Mouse (Mus musculus) neural tube, embryonic 12.5 days (tissue): Measurements from ENCODE around the gene Sult3a2. TPM values are rescaled to one million over a fixed set of nuclear protein-coding genes. Genes with fewer than 3 reads are reported as not detected.
"Not testable (repeated sequence)": the region's sequence is repeated elsewhere in the genome, so short reads cannot be mapped to it uniquely, and the experiment has no call there.

Experiments
- ATAC-seq: fragments of 200-750 bp; cut with Nextera tagmentation; 2 replicates; pipeline ENCODE4 v1.8.0; 2017; ENCODE audit warnings: low read depth, mild to moderate bottlenecking, moderate TSS enrichment, moderate library complexity; ENCODE audit not compliant: low FRiP score
- H3K27ac ChIP-seq: fragments of 300-500 bp; sonication (generic); 2 replicates; pipeline ENCODE4 v1.5.1; 2016
- H3K27me3 ChIP-seq: fragments of 300-500 bp; sonication (generic); replicated peaks from 2 replicates; pipeline ENCODE4 v1.6.1; 2016; ENCODE audit warnings: mild to moderate bottlenecking
- H3K36me3 ChIP-seq: fragments of 300-500 bp; sonication (generic); 2 replicates; pipeline ENCODE4 v1.6.1; 2016; ENCODE audit warnings: mild to moderate bottlenecking
- H3K4me1 ChIP-seq: fragments of 300-500 bp; sonication (generic); 2 replicates; pipeline ENCODE4 v1.6.1; 2016
- H3K4me2 ChIP-seq: fragments of 300-500 bp; sonication (generic); replicated peaks from 2 replicates; pipeline ENCODE4 v1.6.1; 2016; ENCODE audit warnings: mild to moderate bottlenecking
- H3K4me3 ChIP-seq: fragments of 300-500 bp; sonication (generic); 2 replicates; pipeline ENCODE4 v1.5.1; 2016
- H3K9ac ChIP-seq: fragments of 300-500 bp; sonication (generic); 2 replicates; pipeline ENCODE4 v1.6.1; 2016; ENCODE audit warnings: mild to moderate bottlenecking
- H3K9me3 ChIP-seq: fragments of 300-500 bp; sonication (generic); 2 replicates; pipeline ENCODE4 v1.6.1; 2016; ENCODE audit warnings: mild to moderate bottlenecking
- WGBS: fragments of 180-500 bp; shearing (Covaris S2); methylation state at CpG from one replicate; pipeline ENCODE4 v1.1.7; 2016; 5-methylcytosine and 5-hydroxymethylcytosine counted together
- polyA plus RNA-seq: library from polyadenylated mRNA; unstranded; fragments of >200 nt; fragmentation: Nextera tagmentation; extraction: Ambion mirVana; gene quantifications from 2 replicates; pipeline ENCODE4 v1.2.1, GENCODE M21; 2016

Sult3a2 gene
- not detected in 2 replicates for polyA plus RNA-seq

DNA sequence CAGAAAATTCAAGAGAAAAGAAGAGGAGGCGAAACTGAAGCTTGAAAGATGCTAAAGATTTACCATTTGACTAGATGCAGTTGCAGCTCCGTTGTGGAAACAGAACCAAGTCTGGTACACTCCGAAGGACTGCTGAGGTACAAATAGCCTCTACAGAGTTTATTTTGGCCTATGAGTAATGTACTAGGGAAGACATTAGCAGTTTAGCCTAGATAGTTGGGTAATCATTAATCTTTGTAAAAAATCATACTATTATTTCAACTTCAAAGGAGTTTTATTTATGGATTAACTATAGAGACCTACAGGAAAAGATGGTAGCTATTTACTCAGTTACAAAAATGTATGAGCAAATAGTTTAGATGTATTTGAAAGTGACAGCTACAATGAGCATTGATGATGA is at the start of gene Sult3a2:
TSS of gene Sult3a2 (minus strand) at position 101 of the 400 bp plus-strand sequence.
- no peaks in the 10 kb centered on the region for H3K9me3 ChIP-seq
- no peak within 1 kb of the TSS for H3K4me3 ChIP-seq
- WGBS: 93% methylated on average over 3 of the region's 3 CpGs
- no peak within 1 kb of the TSS for H3K9ac ChIP-seq
- no peaks in the 10 kb centered on the region for H3K36me3 ChIP-seq
- H3K27ac ChIP-seq: no peak within 1 kb of the TSS
- H3K4me2 ChIP-seq: no peak within 1 kb of the TSS
- no peak for ATAC-seq
- no peaks in the 10 kb centered on the region for H3K27me3 ChIP-seq
- H3K4me1 ChIP-seq: no peaks in the 10 kb centered on the region

- no peak overlapping the region for H3K9ac ChIP-seq
- WGBS: 96% methylated on average over 3 of the region's 3 CpGs
- ATAC-seq: no peak
Measured at GRCm38 (mm10) chr10:33820892-33821291, 34.4 kb upstream of the Sult3a2 start.

GRCm38 (mm10) chr10:33816923-33817322 is 30.4 kb upstream of the Sult3a2 start:
- H3K36me3 ChIP-seq: no peaks in the 10 kb centered on the region
- H3K27me3 ChIP-seq: no peaks in the 10 kb centered on the region
- no peaks in the 10 kb centered on the region for H3K9me3 ChIP-seq
- no peak overlapping the region for H3K4me2 ChIP-seq
- no peaks in the 10 kb centered on the region for H3K4me1 ChIP-seq
- H3K27ac ChIP-seq: no peak overlapping the region
- no peak overlapping the region for H3K9ac ChIP-seq
- H3K4me3 ChIP-seq: no peak overlapping the region
- ATAC-seq: no peak
- 85% methylated on average over 1 of the region's 1 CpGs for WGBS

More at GRCm38 (mm10) chr10:33820892-33821291, 34.4 kb upstream of the Sult3a2 start:
- Histone ChIP-seq H3K4me2 (no peak overlapping the region), H3K36me3 (no peaks in the 10 kb centered on the region), H3K27ac (no peak overlapping the region), H3K4me3 (no peak overlapping the region), H3K27me3 (no peaks in the 10 kb centered on the region), H3K4me1 (no peaks in the 10 kb centered on the region), H3K9me3 (no peaks in the 10 kb centered on the region)

DNA sequence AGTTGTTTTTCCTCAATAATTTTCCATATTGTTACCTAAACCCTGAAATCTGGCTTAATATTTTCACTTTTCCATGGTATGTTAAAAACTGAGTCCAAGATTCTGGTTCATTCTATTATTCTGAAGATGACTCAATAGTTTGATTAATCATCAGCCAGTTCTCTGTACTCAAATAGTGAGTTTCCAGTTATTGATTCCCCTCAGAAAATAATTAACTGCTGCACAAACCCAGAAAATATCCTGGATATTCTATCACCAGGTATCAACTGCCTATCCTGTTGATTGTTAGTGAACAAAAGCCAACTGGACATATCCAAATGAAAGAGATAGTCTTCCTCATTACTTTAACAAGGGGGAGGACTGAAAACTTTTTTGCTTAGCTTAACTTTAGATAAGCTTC is 27.8 kb upstream of the Sult3a2 start:
- H3K4me2 ChIP-seq: no peak overlapping the region
- H3K9me3 ChIP-seq: no peaks in the 10 kb centered on the region
- no peak for ATAC-seq
- no peak overlapping the region for H3K4me3 ChIP-seq
- H3K36me3 ChIP-seq: no peaks in the 10 kb centered on the region
- no peaks in the 10 kb centered on the region for H3K27me3 ChIP-seq
- H3K27ac ChIP-seq: no peak overlapping the region
- no peaks in the 10 kb centered on the region for H3K4me1 ChIP-seq
- H3K9ac ChIP-seq: no peak overlapping the region

- Histone ChIP-seq H3K9ac (no peak overlapping the region), H3K4me2 (no peak overlapping the region), H3K36me3 (no peaks in the 10 kb centered on the region), H3K4me3 (no peak overlapping the region), H3K27me3 (no peaks in the 10 kb centered on the region), H3K27ac (no peak overlapping the region), H3K9me3 (no peaks in the 10 kb centered on the region), H3K4me1 (no peaks in the 10 kb centered on the region)
- 36% methylated on average over 1 of the region's 1 CpGs for WGBS
- no peak for ATAC-seq
Measured at GRCm38 (mm10) chr10:33811807-33812206, 25.3 kb upstream of the Sult3a2 start.

DNA sequence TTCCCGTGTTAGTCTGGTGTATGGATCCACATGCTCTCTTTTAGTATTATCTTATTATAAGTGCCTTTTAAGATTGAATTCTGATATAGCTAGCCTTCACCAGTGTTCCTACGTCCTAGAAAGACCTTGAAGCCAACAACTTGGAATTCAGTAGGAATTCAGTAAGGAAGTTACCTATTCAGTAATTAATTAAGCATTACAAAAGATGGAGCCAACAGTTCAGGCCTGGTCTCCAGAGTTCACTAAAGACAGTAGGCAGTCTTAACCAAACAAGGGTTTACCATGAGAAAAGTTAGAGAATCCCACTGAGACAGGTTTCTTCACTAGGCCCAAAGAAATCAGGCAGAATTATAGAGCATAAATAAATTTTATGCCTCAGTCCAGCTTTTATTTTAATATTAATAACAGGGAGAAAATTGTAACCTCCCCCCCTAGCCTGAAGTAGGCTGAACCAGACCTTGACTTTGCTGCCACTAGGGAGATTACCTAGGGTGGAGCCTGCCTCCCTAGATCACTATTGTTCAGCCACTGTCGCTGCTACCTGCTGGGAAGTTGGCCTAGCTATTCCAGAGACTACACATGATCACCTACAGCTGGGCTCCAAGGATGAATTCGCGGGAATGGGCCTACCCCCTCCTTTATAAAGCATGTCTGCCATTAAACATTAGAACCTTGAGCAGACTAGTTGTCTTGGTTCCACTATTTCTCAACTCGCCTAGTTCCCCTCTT is 10.9 kb upstream of the Sult3a2 start:
- not testable (repeated sequence) for H3K4me2 ChIP-seq, ATAC-seq, H3K27me3 ChIP-seq, H3K9ac ChIP-seq, H3K9me3 ChIP-seq, H3K27ac ChIP-seq, H3K36me3 ChIP-seq, H3K4me3 ChIP-seq, H3K4me1 ChIP-seq
- 86% methylated on average over 6 of the region's 6 CpGs for WGBS

DNA sequence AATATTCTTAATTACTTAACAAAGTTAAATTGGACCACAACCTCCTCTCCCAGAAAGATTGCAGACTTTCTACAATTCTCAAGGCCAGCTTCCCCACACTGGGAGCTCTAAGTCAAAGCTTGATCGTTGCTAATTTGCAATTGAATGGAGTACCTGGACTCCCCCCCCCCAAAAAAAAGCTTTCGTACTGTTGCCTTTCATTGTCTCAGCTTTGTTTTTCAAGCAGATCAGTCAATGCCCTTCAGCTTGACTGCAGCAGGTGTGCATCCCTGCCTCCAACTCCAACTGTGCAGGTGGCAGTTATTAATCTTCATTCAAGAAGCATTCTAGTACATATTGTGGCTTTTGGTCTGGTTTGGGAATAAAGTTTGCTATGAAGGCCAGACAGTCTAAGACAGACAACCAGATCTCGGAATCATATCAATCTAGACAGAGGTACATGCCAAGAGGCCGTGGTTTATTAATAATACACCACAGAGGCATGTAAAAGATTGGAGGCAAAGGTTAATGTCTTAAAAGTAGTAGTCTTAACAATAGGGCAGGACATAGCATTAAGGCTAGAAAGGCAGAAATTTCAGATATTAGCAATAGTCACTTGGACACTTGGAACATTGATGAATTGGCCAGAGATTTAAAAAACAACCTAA is 9.9 kb upstream of the Sult3a2 start:
- not testable (repeated sequence) for H3K36me3 ChIP-seq, H3K9ac ChIP-seq, H3K4me2 ChIP-seq, ATAC-seq, H3K27me3 ChIP-seq, H3K4me3 ChIP-seq, H3K4me1 ChIP-seq, H3K9me3 ChIP-seq, H3K27ac ChIP-seq
- 89% methylated on average over 4 of the region's 4 CpGs for WGBS

DNA sequence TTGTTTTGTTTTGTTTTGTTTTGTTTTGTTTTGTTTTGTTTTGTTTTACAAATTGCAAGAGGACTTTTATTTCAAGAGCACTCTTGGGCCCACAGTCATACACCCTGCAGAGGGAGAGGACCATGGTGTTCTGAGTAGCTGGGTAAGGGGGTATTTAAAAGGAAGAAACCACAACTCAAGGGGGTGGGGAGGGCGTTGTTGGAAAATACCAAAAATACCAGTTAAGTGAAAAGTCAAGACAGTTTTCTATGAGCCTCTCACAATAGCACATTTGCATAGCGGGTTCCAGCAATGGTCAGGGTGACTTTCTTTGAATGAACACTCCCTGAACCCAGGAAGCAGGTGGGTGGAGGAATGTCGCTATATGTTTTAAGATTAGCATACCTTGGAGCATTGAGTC is 5.7 kb upstream of the Sult3a2 start:
- not testable (repeated sequence) for H3K4me1 ChIP-seq, H3K9me3 ChIP-seq, H3K27ac ChIP-seq, H3K4me3 ChIP-seq, ATAC-seq, H3K9ac ChIP-seq, H3K36me3 ChIP-seq, H3K4me2 ChIP-seq, H3K27me3 ChIP-seq
- WGBS: 89% methylated on average over 3 of the region's 3 CpGs

DNA sequence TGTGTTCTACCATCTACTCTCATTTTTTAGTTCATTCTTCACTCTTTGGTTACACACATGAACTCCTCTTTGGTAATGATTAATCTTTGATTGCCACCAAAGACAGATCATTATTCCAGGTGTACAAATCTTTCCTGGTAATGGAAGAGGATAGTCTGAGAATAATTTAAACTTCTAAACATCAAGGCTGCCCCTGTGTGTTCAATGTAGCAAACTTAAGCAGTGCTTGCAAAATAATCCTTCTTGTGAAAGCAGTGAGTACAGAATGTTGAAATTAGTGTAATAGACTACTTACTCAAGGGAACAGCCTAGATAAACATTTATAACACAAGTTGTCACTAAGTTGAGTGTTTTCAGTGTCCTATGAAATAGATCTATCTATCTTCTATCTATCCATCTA is 1.0 kb upstream of the Sult3a2 start:
- Histone ChIP-seq H3K4me1 (no peaks in the 10 kb centered on the region), H3K27me3 (no peaks in the 10 kb centered on the region), H3K9me3 (no peaks in the 10 kb centered on the region), H3K36me3 (no peaks in the 10 kb centered on the region), H3K4me3 (no peak overlapping the region), H3K27ac (no peak overlapping the region), H3K9ac (no peak overlapping the region), H3K4me2 (no peak overlapping the region)
- no peak for ATAC-seq

- H3K9me3 ChIP-seq, H3K27me3 ChIP-seq, H3K4me2 ChIP-seq, H3K4me3 ChIP-seq, H3K27ac ChIP-seq, H3K9ac ChIP-seq, H3K4me1 ChIP-seq, ATAC-seq, H3K36me3 ChIP-seq: not testable (repeated sequence)
- 93% methylated on average over 7 of the region's 7 CpGs for WGBS
Measured at GRCm38 (mm10) chr10:33735251-33735650, 51.3 kb downstream of the Sult3a2 start.

DNA sequence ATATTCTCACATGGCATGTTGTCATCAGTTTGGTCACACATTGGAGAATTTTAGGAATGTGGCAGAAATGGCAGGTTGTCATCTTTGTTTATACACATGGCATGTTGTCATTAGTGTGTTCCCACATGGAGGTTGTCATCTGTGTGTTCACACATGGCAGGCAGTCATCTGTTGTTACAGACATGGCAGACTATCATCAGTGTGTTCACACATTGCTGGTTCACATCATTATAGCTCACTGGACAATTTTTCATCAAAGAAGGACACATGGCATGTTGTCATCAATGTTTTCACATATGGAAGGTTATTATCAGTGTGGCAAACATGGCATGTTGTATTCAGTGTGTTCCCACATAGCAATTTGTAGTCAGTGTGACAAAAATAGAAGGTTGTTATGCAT is 53.3 kb downstream of the Sult3a2 start:
- no peaks in the 10 kb centered on the region for H3K36me3 ChIP-seq
- H3K9me3 ChIP-seq: no peaks in the 10 kb centered on the region
- no peak for ATAC-seq
- H3K4me2 ChIP-seq: no peak overlapping the region
- no peak overlapping the region for H3K4me3 ChIP-seq
- no peaks in the 10 kb centered on the region for H3K4me1 ChIP-seq
- no peaks in the 10 kb centered on the region for H3K27me3 ChIP-seq
- H3K27ac ChIP-seq: no peak overlapping the region
- no peak overlapping the region for H3K9ac ChIP-seq

DNA sequence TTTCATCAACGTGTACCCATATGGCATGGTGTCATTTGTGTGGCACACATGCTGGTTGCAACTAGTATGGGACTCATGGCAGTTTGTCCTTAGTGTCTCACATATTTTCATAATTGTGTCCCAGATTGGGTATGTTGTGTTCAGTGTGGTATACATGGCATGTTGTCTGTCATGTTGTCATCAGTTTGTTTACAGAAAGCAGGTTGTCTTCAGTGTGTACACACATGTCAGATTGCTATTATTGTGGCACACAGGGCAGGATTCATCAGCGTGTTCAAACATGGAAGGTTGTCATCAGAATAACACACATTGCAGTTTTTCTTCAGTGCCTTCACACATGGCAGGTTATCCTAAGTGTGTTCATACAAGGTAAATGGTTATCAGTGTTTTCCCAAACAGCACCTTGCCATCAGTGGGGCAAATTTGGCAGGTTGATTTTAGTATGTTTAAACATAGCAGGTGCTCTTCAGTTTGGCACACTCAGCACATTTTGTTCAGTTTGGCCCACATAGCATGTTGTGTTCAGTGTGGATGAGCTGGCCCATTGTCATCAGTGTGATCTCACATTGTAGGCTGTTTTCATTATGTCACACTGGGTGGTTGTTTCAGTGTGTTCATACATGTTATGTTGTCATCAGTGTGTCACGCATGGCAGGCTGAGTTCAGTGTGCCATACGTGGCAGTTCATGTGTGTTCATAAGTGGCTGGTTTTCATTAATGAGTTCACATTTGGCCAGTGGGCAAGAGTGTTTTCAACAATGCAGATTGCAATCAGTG is 53.9 kb downstream of the Sult3a2 start:
- Histone ChIP-seq H3K9me3 (no peaks in the 10 kb centered on the region), H3K36me3 (no peaks in the 10 kb centered on the region), H3K4me1 (no peaks in the 10 kb centered on the region), H3K4me2 (no peak overlapping the region), H3K9ac (no peak overlapping the region), H3K4me3 (no peak overlapping the region), H3K27ac (no peak overlapping the region), H3K27me3 (no peaks in the 10 kb centered on the region)
- ATAC-seq: no peak
- 94% methylated on average over 4 of the region's 4 CpGs for WGBS
